Mouse (Mus musculus): ENCODE data around the gene Noc3l.

Gene Noc3l

GRCm38 (mm10) chr19:38758685-38759472, 60.2 kb downstream of the Noc3l start:
- DNase-seq (ENCODE audit: low spot score in 2 of 2), result no peak

GRCm38 (mm10) chr19:38758056-38758455, 61.0 kb downstream of the Noc3l start:
- no peak for DNase-seq (ENCODE audit: low spot score in 2 of 2)

GRCm38 (mm10) chr19:38757161-38757560, 61.9 kb downstream of the Noc3l start:
- DNase-seq (ENCODE audit: low spot score in 2 of 2), result no peak

GRCm38 (mm10) chr19:38750192-38750591, 68.8 kb downstream of the Noc3l start:
- DNase-seq (ENCODE audit: low spot score in 2 of 2), result no peak

GRCm38 (mm10) chr19:38746492-38747014, 72.5 kb downstream of the Noc3l start:
- DNase-seq (ENCODE audit: low spot score in 2 of 2), result no peak

- no peak for DNase-seq (ENCODE audit: low spot score in 2 of 2)
Measured at GRCm38 (mm10) chr19:38745810-38746491, 73.1 kb downstream of the Noc3l start.

GRCm38 (mm10) chr19:38744546-38744945, 74.5 kb downstream of the Noc3l start:
- no peak for DNase-seq (ENCODE audit: low spot score in 2 of 2)
